Mouse (Mus musculus) monocyte, adult 59 days (primary cell): ENCODE results near the gene Fmo4. TPM values are rescaled to one million over a fixed set of nuclear protein-coding genes. Genes with fewer than 3 reads are reported as not detected.

ENCODE experiments used
- total RNA-seq, 2 experiments: library from RNA; stranded (reverse); gene quantifications; one replicate each; pipeline ENCODE4 v1.2.4; 2023

Fmo4 gene
- not detected for total RNA-seq

GRCm38 (mm10) chr1:162813836-162814156 lies at the start of gene Fmo4:
Fmo4 (minus strand) TSS chr1:162813972.

Other genes with a start within 250 kb of the Fmo4 start
- gene Vamp4, start 243.5 kb downstream of the Fmo4 start, total RNA-seq = 100 to 1,000 TPM; 117 to 122 TPM
- not detected for gene Myoc, start 174.8 kb downstream of the Fmo4 start, total RNA-seq
- gene Myocos, start 155.8 kb downstream of the Fmo4 start, total RNA-seq = not detected
- gene Prrc2c, start 73.4 kb downstream of the Fmo4 start, total RNA-seq = 100 to 1,000 TPM; 216 to 228 TPM
- not detected for gene Fmo1, start 52.6 kb upstream of the Fmo4 start, total RNA-seq
- under 1 TPM; 0.18 to 0.46 TPM for gene Fmo2, start 84.8 kb upstream of the Fmo4 start, total RNA-seq
- gene Fmo6, start 123.5 kb upstream of the Fmo4 start, total RNA-seq = not detected
- not detected for gene Fmo3, start 170.6 kb upstream of the Fmo4 start, total RNA-seq